Mouse (Mus musculus) myocyte (in vitro differentiated cells): ENCODE results near the gene Thap11. TPM values are rescaled to one million over a fixed set of nuclear protein-coding genes. Genes with fewer than 3 reads are reported as not detected.

ENCODE experiments used
- H3K27me3 ChIP-seq: one replicate; pipeline ENCODE4 v1.6.1; 2011; ENCODE audit not compliant: control insufficient read depth, insufficient read depth, insufficient read length
- H3K36me3 ChIP-seq: one replicate; pipeline ENCODE4 v1.6.1; 2011; ENCODE audit not compliant: control insufficient read depth, insufficient read depth
- H3K4me2 ChIP-seq: one replicate; pipeline ENCODE4 v1.6.1; 2011; ENCODE audit warnings: low read depth, control low read depth
- H3K4me3 ChIP-seq: one replicate; pipeline ENCODE4 v1.5.1; 2011; ENCODE audit warnings: mild to moderate bottlenecking, control low read depth, moderate library complexity
- H3K79me2 ChIP-seq: one replicate; pipeline ENCODE4 v1.6.1; 2011; ENCODE audit not compliant: control insufficient read depth, insufficient read depth
- H3ac ChIP-seq: one replicate; pipeline ENCODE4 v1.6.1; 2011; ENCODE audit not compliant: control insufficient read depth, insufficient read length
- CEBPB ChIP-seq: IDR thresholded peaks from 2 replicates; pipeline ENCODE4 v1.6.1; 2011; ENCODE audit warnings: mild to moderate bottlenecking, moderate library complexity; ENCODE audit not compliant: poor library complexity, insufficient read depth, severe bottlenecking
- E2F4 ChIP-seq: IDR thresholded peaks from one replicate; pipeline ENCODE4 v1.6.1; 2011; ENCODE audit warnings: mild to moderate bottlenecking, control low read depth, moderate library complexity; ENCODE audit not compliant: insufficient read depth
- MAX ChIP-seq: IDR thresholded peaks from one replicate; pipeline ENCODE4 v1.6.1; 2011; ENCODE audit warnings: low read depth, mild to moderate bottlenecking, control low read depth
- MYOD1 ChIP-seq, 3 experiments: IDR thresholded peaks; one replicate each; pipeline ENCODE4 v1.6.1; 2011; ENCODE audit warnings: control low read depth in 2 of 3, low read depth in 2 of 3, mild to moderate bottlenecking in 2 of 3, moderate library complexity in 1 of 3; ENCODE audit not compliant: insufficient read length in 2 of 3, control insufficient read depth in 1 of 3
- MYOG ChIP-seq, 3 experiments: IDR thresholded peaks; one replicate each; pipeline ENCODE4 v1.6.1; 2011; ENCODE audit warnings: control low read depth in 2 of 3, low read depth in 2 of 3, mild to moderate bottlenecking in 2 of 3; ENCODE audit not compliant: insufficient read length in 2 of 3, control insufficient read depth in 1 of 3, insufficient read depth in 1 of 3
- POLR2A ChIP-seq: IDR thresholded peaks from one replicate; pipeline ENCODE4 v1.6.1; 2011; ENCODE audit warnings: low read depth, mild to moderate bottlenecking, control low read depth, moderate library complexity; ENCODE audit not compliant: insufficient read length
- POLR2AphosphoS2 ChIP-seq: IDR thresholded peaks from one replicate; pipeline ENCODE4 v1.6.1; 2011; ENCODE audit warnings: low read depth, control low read depth; ENCODE audit not compliant: insufficient read length
- REST ChIP-seq: IDR thresholded peaks from one replicate; pipeline ENCODE4 v1.6.1; 2011; ENCODE audit warnings: mild to moderate bottlenecking, control low read depth, moderate library complexity; ENCODE audit not compliant: insufficient read depth, insufficient read length
- SRF ChIP-seq: IDR thresholded peaks from one replicate; pipeline ENCODE4 v1.6.1; 2011; ENCODE audit warnings: low read depth; ENCODE audit not compliant: control insufficient read depth, insufficient read length
- TCF12 ChIP-seq: IDR thresholded peaks from one replicate; pipeline ENCODE4 v1.6.1; 2011; ENCODE audit warnings: mild to moderate bottlenecking, control low read depth; ENCODE audit not compliant: poor library complexity, insufficient read depth, severe bottlenecking
- TCF3 ChIP-seq: IDR thresholded peaks from one replicate; pipeline ENCODE4 v1.6.1; 2011; ENCODE audit warnings: low read depth, control low read depth; ENCODE audit not compliant: insufficient read length
- USF1 ChIP-seq: IDR thresholded peaks from one replicate; pipeline ENCODE4 v1.6.1; 2011; ENCODE audit warnings: low read depth, mild to moderate bottlenecking, control low read depth, moderate library complexity
- polyA plus RNA-seq: library from polyadenylated mRNA; unstranded; fragments of >200 nt; fragmentation: generic; extraction: Trizol; gene quantifications from one replicate; pipeline ENCODE4 v1.2.1, GENCODE M21; 2012; ENCODE audit warnings: missing spikeins

Thap11 gene
- polyA plus RNA-seq, 1 experiment = 49.0 TPM

DNA sequence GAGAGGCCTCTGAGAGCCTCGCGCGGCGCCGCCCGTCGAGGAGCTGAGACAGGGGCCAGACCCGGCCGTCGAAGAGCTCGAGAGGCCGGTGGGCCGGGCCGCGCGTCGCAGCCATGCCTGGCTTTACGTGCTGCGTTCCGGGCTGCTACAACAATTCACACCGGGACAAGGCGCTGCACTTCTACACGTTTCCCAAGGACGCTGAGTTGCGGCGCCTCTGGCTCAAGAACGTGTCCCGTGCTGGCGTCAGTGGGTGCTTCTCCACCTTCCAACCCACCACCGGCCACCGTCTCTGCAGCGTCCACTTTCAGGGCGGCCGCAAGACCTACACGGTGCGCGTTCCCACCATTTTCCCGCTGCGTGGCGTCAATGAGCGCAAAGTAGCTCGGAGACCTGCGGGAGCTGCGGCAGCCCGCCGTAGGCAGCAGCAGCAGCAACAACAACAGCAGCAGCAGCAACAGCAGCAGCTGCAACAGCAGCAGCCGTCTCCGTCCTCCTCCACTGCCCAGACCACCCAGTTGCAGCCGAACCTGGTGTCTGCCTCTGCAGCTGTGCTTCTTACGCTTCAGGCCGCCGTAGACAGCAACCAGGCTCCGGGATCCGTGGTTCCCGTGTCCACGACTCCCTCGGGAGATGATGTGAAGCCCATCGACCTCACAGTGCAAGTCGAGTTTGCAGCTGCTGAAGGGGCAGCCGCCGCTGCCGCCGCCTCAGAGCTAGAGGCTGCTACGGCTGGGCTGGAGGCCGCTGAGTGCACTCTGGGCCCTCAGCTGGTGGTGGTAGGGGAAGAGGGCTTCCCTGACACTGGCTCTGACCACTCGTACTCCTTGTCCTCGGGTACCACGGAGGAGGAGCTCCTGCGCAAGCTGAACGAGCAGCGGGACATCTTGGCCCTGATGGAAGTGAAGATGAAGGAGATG is 576 bp downstream of the Thap11 start:
- Histone ChIP-seq H3K4me2 (peak overlapping the region; percentile 95), H3K36me3 (no peaks in the 10 kb centered on the region), H3K27me3 (no peaks in the 10 kb centered on the region), H3K79me2 (peaks cover 51% of the 10 kb centered on the region), H3ac (peak overlapping the region; percentile 86), H3K4me3 (peak overlapping the region; percentile 76)
- TF ChIP-seq MYOG (IDR thresholded peaks at IDR 0.05; ENCODE audit: control insufficient read depth in 1 of 3, insufficient read depth in 1 of 3, insufficient read length in 2 of 3, low read depth in 2 of 3) (peak in 1 of 3 experiments; percentile 36), E2F4 (no peak), TCF3 (no peak), SRF (peak; percentile 14), TCF12 (no peak), USF1 (no peak), POLR2A (no peak), MAX (no peak), MYOD1 (IDR thresholded peaks at IDR 0.05; ENCODE audit: control insufficient read depth in 1 of 3, insufficient read length in 2 of 3, low read depth in 2 of 3) (peak in 2 of 3 experiments; percentile 14 to 61), POLR2AphosphoS2 (no peak), CEBPB (no peak)

DNA sequence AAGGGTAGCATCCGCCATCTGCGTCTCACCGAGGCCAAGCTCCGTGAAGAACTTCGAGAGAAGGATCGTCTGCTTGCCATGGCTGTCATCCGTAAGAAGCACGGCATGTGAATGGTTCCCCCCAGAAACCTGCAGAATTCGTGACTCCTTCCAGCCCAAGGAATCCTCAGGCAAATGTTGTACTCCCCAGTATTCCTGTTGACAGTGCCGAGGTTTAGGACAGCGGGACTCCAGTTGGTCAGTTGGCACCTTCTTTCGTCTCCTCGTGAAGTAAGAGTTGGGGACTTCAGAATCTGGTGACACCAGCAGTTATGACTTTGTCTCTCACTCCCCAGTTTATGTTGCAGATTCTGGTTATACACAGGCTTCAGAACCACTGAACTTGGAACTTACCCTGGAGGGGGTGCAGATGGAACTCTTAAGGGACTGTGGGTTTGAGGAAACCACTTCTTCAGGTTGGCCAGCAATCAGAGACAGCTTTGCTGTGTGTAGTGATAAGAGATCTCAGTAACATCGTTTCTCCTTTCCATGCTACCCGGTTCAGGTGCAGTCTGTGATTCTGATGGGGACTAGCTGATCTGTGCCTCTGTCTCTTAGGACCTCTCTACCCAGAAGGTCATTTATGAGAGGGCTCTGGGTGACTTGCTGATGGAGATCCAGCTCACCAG is 1.4 kb downstream of the Thap11 start:
- Histone ChIP-seq H3K4me2 (peak overlapping the region; percentile 95), H3ac (peak overlapping the region; percentile 86), H3K79me2 (peaks cover 50% of the 10 kb centered on the region), H3K36me3 (no peaks in the 10 kb centered on the region), H3K4me3 (peak overlapping the region; percentile 76), H3K27me3 (no peaks in the 10 kb centered on the region)
- TF ChIP-seq TCF12 = no peak
- TF ChIP-seq CEBPB = no peak
- no peak for TF ChIP-seq POLR2AphosphoS2
- TF ChIP-seq POLR2A = no peak
- TF ChIP-seq MYOG (IDR thresholded peaks at IDR 0.05; ENCODE audit: control insufficient read depth in 1 of 3, insufficient read depth in 1 of 3, insufficient read length in 2 of 3, low read depth in 2 of 3) = no peak

DNA sequence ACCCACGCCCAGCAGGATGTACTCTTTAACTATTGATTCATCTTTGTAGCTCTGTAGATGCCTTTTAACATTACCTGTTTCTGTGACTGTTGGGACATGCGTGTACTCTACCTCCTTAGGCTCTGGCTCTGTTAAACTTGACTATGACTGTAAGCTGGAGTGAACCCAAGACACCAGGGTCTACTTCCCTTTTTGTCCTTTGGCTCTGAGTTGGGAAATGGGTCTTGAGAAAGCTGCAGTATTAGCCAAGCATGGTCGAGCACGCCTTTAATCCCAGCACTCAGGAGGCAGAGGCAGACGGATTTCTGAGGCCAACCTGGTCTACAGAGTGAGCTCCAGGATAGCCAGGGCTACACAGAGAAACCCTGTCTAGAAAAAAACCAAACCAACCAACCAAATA is 3.6 kb downstream of the Thap11 start:
- peaks cover 69% of the 10 kb centered on the region for H3K79me2 ChIP-seq
- TF ChIP-seq TCF12 (no peak), POLR2A (no peak), POLR2AphosphoS2 (no peak), CEBPB (no peak)
- no peak overlapping the region for H3ac ChIP-seq
- H3K27me3 ChIP-seq = no peaks in the 10 kb centered on the region
- H3K4me3 ChIP-seq = no peak overlapping the region
- no peak overlapping the region for H3K4me2 ChIP-seq
- H3K36me3 ChIP-seq = no peaks in the 10 kb centered on the region

DNA sequence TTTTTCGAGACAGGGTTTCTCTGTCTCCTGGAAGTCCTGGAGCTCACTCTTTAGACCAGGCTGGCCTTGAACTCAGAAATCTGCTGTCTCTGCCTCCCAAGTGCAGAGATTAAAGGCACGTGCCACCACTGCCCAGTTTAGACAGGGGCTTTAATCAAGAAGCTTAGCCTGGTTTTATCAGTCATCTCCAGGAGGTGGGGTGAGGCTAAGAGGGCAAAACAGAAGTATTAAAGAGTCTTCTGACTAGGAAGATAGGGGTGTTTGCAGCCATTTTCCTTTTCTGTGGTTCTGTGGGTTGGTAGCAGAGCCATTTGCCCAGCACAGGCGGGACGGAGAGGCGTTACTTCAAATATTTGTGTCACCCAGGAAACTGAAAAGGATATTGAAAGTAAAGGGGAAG is 4.4 kb downstream of the Thap11 start:
- H3K36me3 ChIP-seq = no peaks in the 10 kb centered on the region
- peak overlapping the region; percentile 89 for H3K4me2 ChIP-seq
- peak overlapping the region; percentile 82 for H3K4me3 ChIP-seq
- H3K27me3 ChIP-seq = no peaks in the 10 kb centered on the region
- no peak overlapping the region for H3ac ChIP-seq
- no peak for TF ChIP-seq CEBPB
- TF ChIP-seq REST = no peak
- no peak for TF ChIP-seq TCF3
- no peak for TF ChIP-seq MYOG (IDR thresholded peaks at IDR 0.05; ENCODE audit: control insufficient read depth in 1 of 3, insufficient read depth in 1 of 3, insufficient read length in 2 of 3, low read depth in 2 of 3)
- no peak for TF ChIP-seq SRF
- TF ChIP-seq MYOD1 (IDR thresholded peaks at IDR 0.05; ENCODE audit: control insufficient read depth in 1 of 3, insufficient read length in 2 of 3, low read depth in 2 of 3) = no peak
- no peak for TF ChIP-seq MAX
- TF ChIP-seq USF1 = no peak
- no peak for TF ChIP-seq E2F4
- no peak for TF ChIP-seq TCF12
- peaks cover 78% of the 10 kb centered on the region for H3K79me2 ChIP-seq

DNA sequence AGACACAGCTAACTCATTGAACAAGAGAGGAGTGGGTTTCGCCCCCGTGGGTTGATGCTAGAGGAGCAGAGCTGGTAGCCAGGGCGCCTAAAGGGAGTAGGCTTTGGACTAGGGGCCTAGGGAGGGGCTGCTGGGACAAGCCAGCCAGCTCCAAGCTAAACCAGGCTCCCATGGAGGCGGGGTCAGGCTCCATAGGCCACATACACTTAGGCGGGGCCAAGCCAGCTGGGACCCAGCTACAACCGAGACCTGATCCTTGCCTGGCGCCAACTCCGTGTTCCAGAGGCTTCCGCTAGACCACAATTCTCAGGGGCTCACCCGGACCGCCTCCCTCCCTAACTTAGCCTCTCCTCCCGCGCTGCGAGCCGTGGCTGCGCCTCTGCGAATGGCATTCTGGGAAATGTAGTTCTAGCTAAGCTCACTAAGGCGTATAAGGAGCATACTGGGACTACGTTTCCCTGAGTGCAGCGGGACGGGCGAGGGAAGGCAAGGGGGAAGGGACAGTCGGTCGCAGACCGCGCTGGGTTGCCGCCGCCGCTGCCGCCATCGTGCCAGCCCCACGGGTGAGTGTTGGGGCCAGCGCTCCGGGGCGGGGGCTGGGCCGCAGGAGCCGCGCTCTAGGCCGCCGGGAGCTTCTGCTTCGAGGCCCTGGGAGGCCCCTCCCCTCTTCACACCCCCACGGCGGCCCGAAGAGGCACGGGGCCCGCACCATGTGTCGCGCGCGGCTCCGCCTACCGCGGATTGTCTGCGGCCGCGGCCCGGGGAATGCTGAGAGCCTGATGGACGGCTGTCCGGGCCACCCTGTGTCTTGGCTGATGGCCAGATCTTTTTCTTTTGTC is 5.4 kb downstream of the Thap11 start, which contains the start of gene Nutf2:
Gene Nutf2 (plus strand): TSS at position 438 of the 839 bp plus-strand sequence.
- Histone ChIP-seq H3K36me3 (no peaks in the 10 kb centered on the region), H3K27me3 (no peaks in the 10 kb centered on the region)
- TF ChIP-seq MYOD1 (IDR thresholded peaks at IDR 0.05; ENCODE audit: control insufficient read depth in 1 of 3, insufficient read length in 2 of 3, low read depth in 2 of 3) (peak in 2 of 3 experiments; percentile 0 to 60), POLR2AphosphoS2 (peak; percentile 81), MAX (no peak), USF1 (no peak), SRF (peak; percentile 72), TCF12 (no peak), E2F4 (peak; percentile 67), POLR2A (peak; percentile 88), CEBPB (no peak), TCF3 (peak; percentile 22), REST (no peak), MYOG (IDR thresholded peaks at IDR 0.05; ENCODE audit: control insufficient read depth in 1 of 3, insufficient read depth in 1 of 3, insufficient read length in 2 of 3, low read depth in 2 of 3) (peak in 1 of 3 experiments; percentile 1)

More for the DNA sequence above, 5.4 kb downstream of the Thap11 start, which contains the start of gene Nutf2:
- H3K79me2 ChIP-seq = peaks cover 88% of the 10 kb centered on the region
- H3K4me2 ChIP-seq = peak within 1 kb of the TSS; percentile 96
- peak within 1 kb of the TSS; percentile 88 for H3ac ChIP-seq
- H3K4me3 ChIP-seq = peak within 1 kb of the TSS; percentile 82
